Mouse (Mus musculus): ENCODE data around the gene Ren1.
"Not testable (repeated sequence)": the region's sequence is repeated elsewhere in the genome, so short reads cannot be mapped to it uniquely, and the experiment has no call there.

GRCm38 (mm10) chr1:133340403-133340802, 9.9 kb upstream of the Ren1 start:
- not testable (repeated sequence) for TF ChIP-seq CTCF (IDR thresholded peaks at IDR 0.05; ENCODE audit: extremely low read depth, insufficient read length, insufficient replicate concordance, low read depth, low read length); POLR2A (IDR thresholded peaks at IDR 0.05; ENCODE audit: low read depth, low read length)
